Mouse (Mus musculus): ENCODE data around the gene Mtr. TPM values are rescaled to one million over a fixed set of nuclear protein-coding genes. Genes with fewer than 3 reads are reported as not detected.

The Mtr gene
- polyA plus RNA-seq, 1 experiment: 24.0 TPM

GRCm38 (mm10) chr13:12133549-12133948 is 124.4 kb downstream of the Mtr start:
- no peak for TF ChIP-seq CTCF (IDR thresholded peaks at IDR 0.05; ENCODE audit: low read depth, low read length)
- TF ChIP-seq POLR2A (IDR thresholded peaks at IDR 0.05; ENCODE audit: borderline replicate concordance, low read depth, low read length): no peak
- Histone ChIP-seq H3K4me1 (ENCODE audit: control insufficient read depth, insufficient read depth, low read length) (no peaks in the 10 kb centered on the region), H3K4me3 (ENCODE audit: insufficient read depth, low read length) (no peak overlapping the region), H3K27ac (ENCODE audit: insufficient read depth, low read depth, low read length) (no peak overlapping the region)

Other genes starting within 250 kb of the Mtr start
- gene Ryr2, start 151.2 kb downstream of the Mtr start, polyA plus RNA-seq (2012; ENCODE audit: insufficient read depth, insufficient read length, missing spikeins): not detected in 2 replicates
- not detected in 2 replicates for gene Actn2, start 82.6 kb upstream of the Mtr start, polyA plus RNA-seq (2012; ENCODE audit: insufficient read depth, insufficient read length, missing spikeins)
- 10.6 and 12.0 TPM in 2 replicates for gene Heatr1, start 136.9 kb upstream of the Mtr start, polyA plus RNA-seq (2012; ENCODE audit: insufficient read depth, insufficient read length, missing spikeins)
- gene Lgals8, start 206.8 kb upstream of the Mtr start, polyA plus RNA-seq (2012; ENCODE audit: insufficient read depth, insufficient read length, missing spikeins): 113 and 114 TPM in 2 replicates